Mouse (Mus musculus): Measurements from ENCODE around the gene Asic2. TPM values are rescaled to one million over a fixed set of nuclear protein-coding genes. Genes with fewer than 3 reads are reported as not detected.
"Not testable (repeated sequence)": the region's sequence is repeated elsewhere in the genome, so short reads cannot be mapped to it uniquely, and the experiment has no call there.

Gene Asic2
- polyA plus RNA-seq, 1 experiment from 2014 or later = 0.47 TPM

DNA sequence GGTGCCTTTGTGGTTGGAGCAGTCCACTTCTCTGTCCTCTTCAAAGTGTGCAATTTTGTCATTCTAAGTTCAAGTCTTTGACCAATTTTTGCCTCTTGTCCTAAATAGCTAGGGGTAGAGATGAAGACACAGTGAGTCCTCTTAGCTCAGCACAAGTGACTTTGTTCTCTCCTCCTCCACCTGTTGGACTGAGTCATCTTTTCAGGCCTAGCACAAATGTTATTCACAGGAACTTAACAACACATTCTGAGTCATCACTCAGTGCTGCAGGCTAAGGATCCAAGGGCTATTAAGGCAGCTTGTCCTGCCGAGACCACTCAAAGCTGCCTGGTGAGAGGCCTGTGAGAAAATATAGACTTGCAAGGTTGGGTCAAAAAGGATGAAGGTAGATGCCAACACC lies 705.1 kb downstream of the Asic2 start:
- WGBS = 63% methylated on average over 1 of the region's 1 CpGs
- no peak for DNase-seq (ENCODE audit: low spot score)
- TF ChIP-seq EP300 (optimal IDR thresholded peaks at IDR 0.05) = no peak
- TF ChIP-seq CTCF (IDR thresholded peaks at IDR 0.05; ENCODE audit: low read depth) = no peak

GRCm38 (mm10) chr11:81261259-81261658 lies 707.0 kb downstream of the Asic2 start:
- H3K4me1 ChIP-seq (replicated peaks; ENCODE audit: control insufficient read depth, insufficient read depth) = no peaks in the 10 kb centered on the region
- H3K36me3 ChIP-seq (ENCODE audit: control insufficient read depth, insufficient read depth, low read length) = no peaks in the 10 kb centered on the region
- no peaks in the 10 kb centered on the region for H3K27me3 ChIP-seq (ENCODE audit: control insufficient read depth, insufficient read depth, low read length)
- H3K27ac ChIP-seq (replicated peaks) = no peak overlapping the region
- no peak for ATAC-seq (ENCODE audit: low FRiP score, low TSS enrichment)
- no peak overlapping the region for H3K9ac ChIP-seq (ENCODE audit: low read length)
- no peak for TF ChIP-seq EP300 (optimal IDR thresholded peaks at IDR 0.05)
- TF ChIP-seq CTCF (IDR thresholded peaks at IDR 0.05; ENCODE audit: low read depth) = no peak
- no peak overlapping the region for H3K4me3 ChIP-seq (ENCODE audit: low read depth, low read length)
- no peaks in the 10 kb centered on the region for H3K9me3 ChIP-seq (ENCODE audit: control insufficient read depth, low read length)
- no peak overlapping the region for H3K4me2 ChIP-seq (replicated peaks; ENCODE audit: low read depth)
- no peak for DNase-seq (ENCODE audit: low spot score)
- 72% methylated on average over 3 of the region's 3 CpGs for WGBS

More for the DNA sequence above, 705.1 kb downstream of the Asic2 start:
- Histone ChIP-seq H3K27me3 (ENCODE audit: control insufficient read depth, insufficient read depth, low read length) (no peaks in the 10 kb centered on the region), H3K4me1 (replicated peaks; ENCODE audit: control insufficient read depth, insufficient read depth) (no peaks in the 10 kb centered on the region), H3K36me3 (ENCODE audit: control insufficient read depth, insufficient read depth, low read length) (no peaks in the 10 kb centered on the region), H3K4me3 (ENCODE audit: low read depth, low read length) (no peak overlapping the region), H3K27ac (replicated peaks) (no peak overlapping the region), H3K4me2 (replicated peaks; ENCODE audit: low read depth) (no peak overlapping the region), H3K9me3 (ENCODE audit: control insufficient read depth, low read length) (no peaks in the 10 kb centered on the region), H3K9ac (ENCODE audit: low read length) (no peak overlapping the region)
- ATAC-seq (ENCODE audit: low FRiP score, low TSS enrichment) = no peak

GRCm38 (mm10) chr11:81241183-81241582 lies 727.1 kb downstream of the Asic2 start:
- not testable (repeated sequence) for H3K9ac ChIP-seq (ENCODE audit: low read length); ATAC-seq (ENCODE audit: low FRiP score, low TSS enrichment); H3K4me1 ChIP-seq (replicated peaks; ENCODE audit: control insufficient read depth, insufficient read depth); H3K27ac ChIP-seq (replicated peaks); H3K36me3 ChIP-seq (ENCODE audit: control insufficient read depth, insufficient read depth, low read length); H3K4me3 ChIP-seq (ENCODE audit: low read depth, low read length); H3K4me2 ChIP-seq (replicated peaks; ENCODE audit: low read depth); H3K9me3 ChIP-seq (ENCODE audit: control insufficient read depth, low read length); DNase-seq (ENCODE audit: low spot score); H3K27me3 ChIP-seq (ENCODE audit: control insufficient read depth, insufficient read depth, low read length)
- 94% methylated on average over 18 of the region's 18 CpGs for WGBS

GRCm38 (mm10) chr11:81239966-81240681 lies 728.1 kb downstream of the Asic2 start:
- TF ChIP-seq CTCF (IDR thresholded peaks at IDR 0.05; ENCODE audit: low read depth) (peak; percentile 67), EP300 (optimal IDR thresholded peaks at IDR 0.05) (no peak)
- no peaks in the 10 kb centered on the region for H3K27me3 ChIP-seq (ENCODE audit: control insufficient read depth, insufficient read depth, low read length)
- no peaks in the 10 kb centered on the region for H3K4me1 ChIP-seq (replicated peaks; ENCODE audit: control insufficient read depth, insufficient read depth)
- no peak overlapping the region for H3K4me2 ChIP-seq (replicated peaks; ENCODE audit: low read depth)
- ATAC-seq (ENCODE audit: low FRiP score, low TSS enrichment) = 0 out of 2 replicates have a peak, but pooled peaks have one; percentile 40
- H3K9ac ChIP-seq (ENCODE audit: low read length) = no peak overlapping the region
- no peaks in the 10 kb centered on the region for H3K36me3 ChIP-seq (ENCODE audit: control insufficient read depth, insufficient read depth, low read length)
- no peaks in the 10 kb centered on the region for H3K9me3 ChIP-seq (ENCODE audit: control insufficient read depth, low read length)
- DNase-seq (ENCODE audit: low spot score) = peak; percentile 29
- no peak overlapping the region for H3K27ac ChIP-seq (replicated peaks)
- WGBS = 39% methylated on average over 13 of the region's 13 CpGs
- no peak overlapping the region for H3K4me3 ChIP-seq (ENCODE audit: low read depth, low read length)

GRCm38 (mm10) chr11:81239091-81239490 lies 729.2 kb downstream of the Asic2 start:
- H3K9ac ChIP-seq (ENCODE audit: low read length) = no peak overlapping the region
- H3K36me3 ChIP-seq (ENCODE audit: control insufficient read depth, insufficient read depth, low read length) = no peaks in the 10 kb centered on the region
- DNase-seq (ENCODE audit: low spot score) = no peak
- ATAC-seq (ENCODE audit: low FRiP score, low TSS enrichment) = no peak
- H3K4me1 ChIP-seq (replicated peaks; ENCODE audit: control insufficient read depth, insufficient read depth) = no peaks in the 10 kb centered on the region
- H3K4me3 ChIP-seq (ENCODE audit: low read depth, low read length) = no peak overlapping the region
- no peak overlapping the region for H3K27ac ChIP-seq (replicated peaks)
- no peak overlapping the region for H3K4me2 ChIP-seq (replicated peaks; ENCODE audit: low read depth)
- 56% methylated on average over 2 of the region's 2 CpGs for WGBS
- no peak for TF ChIP-seq EP300 (optimal IDR thresholded peaks at IDR 0.05)
- TF ChIP-seq CTCF (IDR thresholded peaks at IDR 0.05; ENCODE audit: low read depth) = no peak
- H3K27me3 ChIP-seq (ENCODE audit: control insufficient read depth, insufficient read depth, low read length) = no peaks in the 10 kb centered on the region
- no peaks in the 10 kb centered on the region for H3K9me3 ChIP-seq (ENCODE audit: control insufficient read depth, low read length)

- Histone ChIP-seq H3K9ac (ENCODE audit: low read length) (no peak overlapping the region), H3K9me3 (ENCODE audit: control insufficient read depth, low read length) (no peaks in the 10 kb centered on the region), H3K4me3 (ENCODE audit: low read depth, low read length) (no peak overlapping the region), H3K27me3 (ENCODE audit: control insufficient read depth, insufficient read depth, low read length) (no peaks in the 10 kb centered on the region), H3K4me2 (replicated peaks; ENCODE audit: low read depth) (no peak overlapping the region), H3K4me1 (replicated peaks; ENCODE audit: control insufficient read depth, insufficient read depth) (no peaks in the 10 kb centered on the region), H3K27ac (replicated peaks) (no peak overlapping the region), H3K36me3 (ENCODE audit: control insufficient read depth, insufficient read depth, low read length) (no peaks in the 10 kb centered on the region)
- WGBS = 78% methylated on average over 2 of the region's 2 CpGs
- DNase-seq (ENCODE audit: low spot score) (no peak), ATAC-seq (ENCODE audit: low FRiP score, low TSS enrichment) (no peak)
- TF ChIP-seq EP300 (optimal IDR thresholded peaks at IDR 0.05) (no peak), CTCF (IDR thresholded peaks at IDR 0.05; ENCODE audit: low read depth) (no peak)
Observed at GRCm38 (mm10) chr11:81236070-81236469, 732.2 kb downstream of the Asic2 start.

All from stomach, postnatal 0 days (tissue).